Mouse (Mus musculus) intestine, postnatal 0 days (tissue): ENCODE measurements around the gene Panx3. TPM values are rescaled to one million over a fixed set of nuclear protein-coding genes. Genes with fewer than 3 reads are reported as not detected.

Experiments
- ATAC-seq: fragments of 200-750 bp; cut with Nextera tagmentation; 2 replicates; pipeline ENCODE4 v1.8.0; 2017; ENCODE audit warnings: mild to moderate bottlenecking, moderate TSS enrichment, moderate library complexity
- H3K27ac ChIP-seq: fragments of 300-500 bp; sonication (generic); 2 replicates; pipeline ENCODE4 v1.5.1; 2014; ENCODE audit warnings: mild to moderate bottlenecking, low read depth, low read length, moderate library complexity
- H3K27me3 ChIP-seq: fragments of 300-500 bp; sonication (generic); replicated peaks from 2 replicates; pipeline ENCODE4 v1.6.1; 2014; ENCODE audit warnings: low read length, mixed read lengths; ENCODE audit not compliant: control insufficient read depth, insufficient read depth
- H3K36me3 ChIP-seq: fragments of 300-500 bp; sonication (generic); 2 replicates; pipeline ENCODE4 v1.6.1; 2014; ENCODE audit warnings: mild to moderate bottlenecking, moderate library complexity; ENCODE audit not compliant: control insufficient read depth, insufficient read depth
- H3K4me1 ChIP-seq: fragments of 300-500 bp; sonication (generic); replicated peaks from 2 replicates; pipeline ENCODE4 v1.6.1; 2014; ENCODE audit warnings: antibody characterized with exemption, low read length, mixed read lengths; ENCODE audit not compliant: control insufficient read depth, insufficient read depth
- H3K4me2 ChIP-seq: fragments of 300-500 bp; sonication (generic); replicated peaks from 2 replicates; pipeline ENCODE4 v1.6.1; 2014; ENCODE audit warnings: low read depth, mild to moderate bottlenecking, moderate library complexity
- H3K4me3 ChIP-seq: fragments of 300-500 bp; sonication (generic); 2 replicates; pipeline ENCODE4 v1.5.1; 2014; ENCODE audit warnings: low read depth, low read length
- H3K9ac ChIP-seq: fragments of 300-500 bp; sonication (generic); 2 replicates; pipeline ENCODE4 v1.6.1; 2014; ENCODE audit warnings: mild to moderate bottlenecking, low read depth, low read length
- H3K9me3 ChIP-seq: fragments of 300-500 bp; sonication (generic); 2 replicates; pipeline ENCODE4 v1.6.1; 2016; ENCODE audit warnings: mixed run types; ENCODE audit not compliant: control insufficient read depth
- CTCF ChIP-seq: sonication (generic); IDR thresholded peaks from 2 replicates; pipeline ENCODE4 v1.5.1; 2016; ENCODE audit warnings: low read depth, mild to moderate bottlenecking, control low read depth, antibody characterized with exemption, moderate library complexity
- WGBS: fragments of 180-500 bp; shearing (Covaris S2); extraction: QIAGEN DNeasy Blood & Tissue Kit; methylation state at CpG from one replicate; pipeline ENCODE4 v1.1.7; 2014; 5-methylcytosine and 5-hydroxymethylcytosine counted together
- polyA plus RNA-seq: library from polyadenylated mRNA; unstranded; fragments of >200 nt; fragmentation: Nextera tagmentation; extraction: Ambion mirVana; gene quantifications from 2 replicates; pipeline ENCODE4 v1.2.1, GENCODE M21; 2015

Panx3 gene
- polyA plus RNA-seq, 1 experiment from 2014 or later, result not detected

DNA sequence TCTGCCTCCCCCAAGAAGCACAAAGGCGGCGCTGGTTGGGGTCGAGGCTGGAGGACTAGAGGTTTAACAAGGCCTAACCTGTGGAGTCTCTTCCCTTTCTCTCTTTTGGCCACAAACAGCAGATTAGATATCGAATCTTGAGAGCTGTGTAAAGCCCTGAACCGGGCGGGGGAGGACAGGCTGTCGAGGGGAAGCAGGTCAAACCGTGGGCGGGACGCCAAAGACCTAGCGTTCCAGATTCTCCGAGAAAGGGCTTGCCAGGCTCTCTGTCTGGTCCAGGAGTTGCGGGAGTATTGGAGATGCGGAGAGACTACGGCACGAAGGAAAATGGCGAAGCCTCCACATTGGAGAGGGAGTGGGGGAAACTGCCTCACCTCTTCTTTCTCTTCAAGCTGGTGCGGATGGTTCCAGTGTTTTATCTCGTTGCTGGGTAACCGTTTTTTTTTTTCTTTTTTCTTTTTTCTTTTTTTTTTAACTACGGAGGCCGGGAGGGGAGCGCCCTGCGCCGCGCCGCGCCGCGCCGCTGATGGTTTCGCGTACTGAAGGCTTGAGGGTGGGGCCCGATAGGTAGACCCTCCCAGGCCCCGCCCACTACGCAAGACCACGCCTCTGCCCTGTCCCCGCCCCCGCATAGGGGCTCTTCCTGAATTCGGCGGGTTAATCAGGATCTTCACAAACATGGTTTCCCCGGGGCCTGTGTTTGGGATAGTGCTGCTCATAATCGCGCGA lies 55.7 kb downstream of the Panx3 start, which contains the start of gene Spa17:
Gene Spa17, minus strand, starts transcription at position 541 of the 729 bp plus-strand sequence.
- no peak for TF ChIP-seq CTCF
- WGBS, result under 1% methylated on average over 45 of the region's 45 CpGs
- no peaks in the 10 kb centered on the region for H3K27me3 ChIP-seq
- no peaks in the 10 kb centered on the region for H3K4me1 ChIP-seq
- peak within 1 kb of the TSS; percentile 70 for H3K4me3 ChIP-seq
- H3K4me2 ChIP-seq, result peak within 1 kb of the TSS; percentile 87
- no peaks in the 10 kb centered on the region for H3K9me3 ChIP-seq
- H3K9ac ChIP-seq, result peak within 1 kb of the TSS; percentile 66
- ATAC-seq, result peak; percentile 95
- H3K27ac ChIP-seq, result peak within 1 kb of the TSS; percentile 29; the same call in 1 of the 2 replicates
- no peaks in the 10 kb centered on the region for H3K36me3 ChIP-seq

Other genes with a start within 250 kb of the Panx3 start
- 0.07 TPM in 1 of 2 replicates, not detected in the other for gene Robo3, start 236.0 kb downstream of the Panx3 start, polyA plus RNA-seq
- 7.4 and 8.8 TPM in 2 replicates for gene Msantd2, start 179.9 kb downstream of the Panx3 start, polyA plus RNA-seq
- 27.5 and 28.6 TPM in 2 replicates for gene Esam, start 141.2 kb downstream of the Panx3 start, polyA plus RNA-seq
- gene Vsig2, start 130.0 kb downstream of the Panx3 start, polyA plus RNA-seq, result 6.1 and 10.3 TPM in 2 replicates
- gene Nrgn, start 116.3 kb downstream of the Panx3 start, polyA plus RNA-seq, result 1.2 and 1.9 TPM in 2 replicates
- 15.0 and 22.1 TPM in 2 replicates for gene Siae, start 113.5 kb downstream of the Panx3 start, polyA plus RNA-seq
- 3.8 and 4.3 TPM in 2 replicates for gene Spa17, start 55.5 kb downstream of the Panx3 start, polyA plus RNA-seq
- gene Tbrg1, start 11.9 kb downstream of the Panx3 start, polyA plus RNA-seq, result 261 and 265 TPM in 2 replicates
- gene Olfr160, start 47.0 kb upstream of the Panx3 start, polyA plus RNA-seq, result not detected in 2 replicates
- not detected in 2 replicates for gene Olfr874, start 75.9 kb upstream of the Panx3 start, polyA plus RNA-seq
- not detected in 2 replicates for gene Olfr875, start 102.6 kb upstream of the Panx3 start, polyA plus RNA-seq
- gene Olfr876, start 133.8 kb upstream of the Panx3 start, polyA plus RNA-seq, result not detected in 2 replicates
- not detected in 2 replicates for gene Olfr877, start 185.0 kb upstream of the Panx3 start, polyA plus RNA-seq
- not detected in 2 replicates for gene Olfr145, start 227.5 kb upstream of the Panx3 start, polyA plus RNA-seq
- gene Olfr878, start 248.6 kb upstream of the Panx3 start, polyA plus RNA-seq, result not detected in 2 replicates